Mouse (Mus musculus): Measurements from ENCODE around the gene Gpr180. TPM values are rescaled to one million over a fixed set of nuclear protein-coding genes. Genes with fewer than 3 reads are reported as not detected.

Gpr180 gene
- 5.8 and 6.1 TPM in 2 replicates for polyA plus RNA-seq (2012; rRNA removed)
- polyA plus RNA-seq (2014; fragmentation: Nextera tagmentation; extraction: Ambion mirVana), result 9.6 and 9.9 TPM in 2 replicates

DNA sequence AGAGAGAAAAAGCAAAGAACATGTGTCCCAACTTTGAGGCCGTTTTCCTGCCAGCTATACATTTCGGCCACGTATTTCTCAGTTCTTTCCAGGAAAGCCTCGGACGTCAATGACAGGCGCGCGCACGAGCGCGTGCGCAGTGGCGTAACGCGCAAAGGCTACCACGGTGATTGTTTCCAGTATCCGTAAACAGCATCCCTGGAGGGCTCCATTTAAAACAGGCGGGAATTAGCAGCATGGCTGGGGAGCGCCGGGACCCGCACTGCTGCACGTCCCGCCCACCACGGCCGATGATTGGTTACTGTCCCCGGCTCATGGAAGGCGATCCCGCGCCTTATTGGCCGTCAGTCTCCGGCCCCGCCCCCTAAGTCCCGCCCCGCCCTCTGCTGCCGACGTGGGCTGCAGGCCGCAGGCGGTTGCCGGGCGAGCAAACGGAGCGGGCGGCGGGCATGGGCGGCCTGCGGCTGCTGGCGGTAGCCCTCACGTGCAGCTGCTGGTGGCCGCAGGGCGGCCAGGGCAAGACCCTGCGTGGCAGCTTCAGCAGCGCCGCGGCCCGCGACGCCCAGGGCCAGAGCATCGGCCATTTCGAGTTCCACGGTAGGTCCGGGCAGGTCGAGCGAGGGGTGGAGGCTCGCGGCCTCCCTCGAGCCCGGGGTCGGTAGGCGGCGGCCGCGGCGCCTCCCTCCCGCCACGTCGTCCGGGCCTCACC lies at the start of gene Gpr180:
Gene Gpr180 (plus strand): TSS at position 415 of the 709 bp plus-strand sequence.
- under 1% methylated on average over 76 of the region's 77 CpGs for WGBS (ENCODE audit: insufficient replicate concordance)
- TF ChIP-seq EP300 (IDR thresholded peaks at IDR 0.05; ENCODE audit: low read depth), result no peak

DNA sequence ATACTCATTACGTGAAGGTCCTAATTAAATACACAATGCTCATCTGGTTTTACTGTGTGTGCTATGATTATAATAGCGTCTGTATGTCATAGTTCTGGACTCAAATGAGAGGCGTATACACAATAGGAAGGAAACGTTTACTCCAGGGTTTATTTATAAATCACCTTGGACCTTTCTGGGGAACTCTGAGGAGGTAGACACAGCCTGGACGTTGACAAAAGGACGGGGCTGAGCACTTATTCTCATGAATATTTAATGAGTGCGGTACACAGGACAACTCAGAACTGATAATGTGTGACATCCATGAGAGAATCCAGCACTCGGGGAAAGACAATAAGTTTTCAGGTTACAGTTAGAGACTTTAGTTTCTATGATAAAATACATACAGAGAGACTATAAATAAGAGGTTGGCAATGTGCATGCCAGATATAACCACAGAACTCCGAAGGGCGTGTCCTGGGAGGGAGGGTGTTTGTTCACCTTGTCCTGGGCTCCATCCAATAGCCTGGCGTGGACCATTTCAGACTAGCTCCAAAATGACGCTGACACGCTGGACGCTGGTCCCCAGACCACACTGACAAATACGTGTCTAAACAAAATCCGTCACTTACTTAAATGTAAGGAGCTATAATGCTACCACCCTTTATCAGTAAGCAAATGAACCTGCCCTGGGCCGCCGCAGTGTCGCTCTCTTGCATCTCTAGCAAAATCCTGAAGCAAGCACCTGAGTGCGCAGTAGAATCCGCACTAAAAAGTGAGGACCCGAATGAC lies 48.3 kb upstream of the Gpr180 start:
- TF ChIP-seq EP300 (IDR thresholded peaks at IDR 0.05; ENCODE audit: low read depth), result no peak
- no peak for TF ChIP-seq CTCF (IDR thresholded peaks at IDR 0.05; ENCODE audit: low read depth)
- H3K4me3 ChIP-seq (ENCODE audit: insufficient read depth in 1 of 2, low read depth in 2 of 2, low read length in 2 of 2), result peak overlapping the region; percentile 67 to 93
- H3K4me1 ChIP-seq (replicated peaks; ENCODE audit: control insufficient read depth in 2 of 2, insufficient read depth in 2 of 2, low read length in 1 of 2), result peaks cover 5 to 6% of the 10 kb centered on the region in 2 experiments; a peak in 3 of 4 replicates
- peak overlapping the region; percentile 73 for H3K4me2 ChIP-seq (ENCODE audit: low read depth)
- H3K36me3 ChIP-seq (replicated peaks; ENCODE audit: control insufficient read depth, insufficient read depth, low read depth), result no peaks in the 10 kb centered on the region
- ATAC-seq (ENCODE audit: insufficient read depth), result peak; percentile 75
- no peaks in the 10 kb centered on the region for H3K27me3 ChIP-seq (ENCODE audit: control insufficient read depth, insufficient read depth, low read length)
- 10% methylated on average over 22 of the region's 22 CpGs for WGBS (ENCODE audit: insufficient replicate concordance)
- peak in 2 of 3 experiments; percentile 41 to 42 for DNase-seq (ENCODE audit: low read depth in 3 of 3, low spot score in 3 of 3)
- peak overlapping the region; percentile 38 for H3K9ac ChIP-seq (replicated peaks)
- H3K27ac ChIP-seq, result no peak overlapping the region
- H3K9me3 ChIP-seq (ENCODE audit: control insufficient read depth, low read length), result no peaks in the 10 kb centered on the region

More for the DNA sequence above, at the start of gene Gpr180:
- Histone ChIP-seq H3K27ac (no peak within 1 kb of the TSS), H3K9me3 (ENCODE audit: control insufficient read depth, low read length) (no peaks in the 10 kb centered on the region), H3K4me3 (ENCODE audit: insufficient read depth in 1 of 2, low read depth in 2 of 2, low read length in 2 of 2) (peak within 1 kb of the TSS; percentile 57 to 72), H3K4me2 (ENCODE audit: low read depth) (peak within 1 kb of the TSS; percentile 67), H3K27me3 (ENCODE audit: control insufficient read depth, insufficient read depth, low read length) (no peaks in the 10 kb centered on the region; the same call in 1 of the 2 replicates), H3K36me3 (replicated peaks; ENCODE audit: control insufficient read depth, insufficient read depth, low read depth) (no peaks in the 10 kb centered on the region), H3K4me1 (replicated peaks; ENCODE audit: control insufficient read depth in 2 of 2, insufficient read depth in 2 of 2, low read length in 1 of 2) (peaks cover 10 to 18% of the 10 kb centered on the region in 2 experiments), H3K9ac (replicated peaks) (peak within 1 kb of the TSS; percentile 69)
- DNase-seq (ENCODE audit: low read depth in 3 of 3, low spot score in 3 of 3) (peak; percentile 89 to 91 (median 90)), ATAC-seq (ENCODE audit: insufficient read depth) (peak; percentile 90)

GRCm38 (mm10) chr14:118089215-118089805 lies 47.6 kb upstream of the Gpr180 start:
- H3K9me3 ChIP-seq (ENCODE audit: control insufficient read depth, low read length), result no peaks in the 10 kb centered on the region
- ATAC-seq (ENCODE audit: insufficient read depth) (peak; percentile 84), DNase-seq (ENCODE audit: low read depth in 3 of 3, low spot score in 3 of 3) (peak; percentile 66 to 68 (median 66))
- no peaks in the 10 kb centered on the region for H3K27me3 ChIP-seq (ENCODE audit: control insufficient read depth, insufficient read depth, low read length)
- H3K9ac ChIP-seq (replicated peaks), result peak overlapping the region; percentile 38
- H3K4me1 ChIP-seq (replicated peaks; ENCODE audit: control insufficient read depth in 2 of 2, insufficient read depth in 2 of 2, low read length in 1 of 2), result peaks cover 5 to 6% of the 10 kb centered on the region in 2 experiments; a peak in 3 of 4 replicates
- no peak overlapping the region for H3K27ac ChIP-seq
- H3K4me2 ChIP-seq (ENCODE audit: low read depth), result peak overlapping the region; percentile 73
- TF ChIP-seq EP300 (IDR thresholded peaks at IDR 0.05; ENCODE audit: low read depth) (no peak), CTCF (IDR thresholded peaks at IDR 0.05; ENCODE audit: low read depth) (peak; percentile 3; the same call in 1 of the 2 replicates)
- no peaks in the 10 kb centered on the region for H3K36me3 ChIP-seq (replicated peaks; ENCODE audit: control insufficient read depth, insufficient read depth, low read depth)
- under 1% methylated on average over 44 of the region's 44 CpGs for WGBS (ENCODE audit: insufficient replicate concordance)
- peak overlapping the region; percentile 67 to 93 for H3K4me3 ChIP-seq (ENCODE audit: insufficient read depth in 1 of 2, low read depth in 2 of 2, low read length in 2 of 2)

GRCm38 (mm10) chr14:118089806-118090392 lies 47.1 kb upstream of the Gpr180 start:
- DNase-seq (ENCODE audit: low read depth in 3 of 3, low spot score in 3 of 3) (peak in 1 of 3 experiments; percentile 1), ATAC-seq (ENCODE audit: insufficient read depth) (peak; percentile 40)
- Histone ChIP-seq H3K4me2 (ENCODE audit: low read depth) (peak overlapping the region; percentile 73), H3K4me1 (replicated peaks; ENCODE audit: control insufficient read depth in 2 of 2, insufficient read depth in 2 of 2, low read length in 1 of 2) (peaks cover 5 to 6% of the 10 kb centered on the region in 2 experiments; a peak in 3 of 4 replicates), H3K9me3 (ENCODE audit: control insufficient read depth, low read length) (no peaks in the 10 kb centered on the region), H3K36me3 (replicated peaks; ENCODE audit: control insufficient read depth, insufficient read depth, low read depth) (no peaks in the 10 kb centered on the region), H3K4me3 (ENCODE audit: insufficient read depth in 1 of 2, low read depth in 2 of 2, low read length in 2 of 2) (peak overlapping the region; percentile 67 to 93), H3K27me3 (ENCODE audit: control insufficient read depth, insufficient read depth, low read length) (no peaks in the 10 kb centered on the region), H3K9ac (replicated peaks) (peak overlapping the region; percentile 38), H3K27ac (no peak overlapping the region)
- 2% methylated on average over 18 of the region's 18 CpGs for WGBS (ENCODE audit: insufficient replicate concordance)
- no peak for TF ChIP-seq EP300 (IDR thresholded peaks at IDR 0.05; ENCODE audit: low read depth)
- no peak for TF ChIP-seq CTCF (IDR thresholded peaks at IDR 0.05; ENCODE audit: low read depth)
